Mouse (Mus musculus) E14TG2a.4 (cell line): Measurements from ENCODE around the gene Hinfp.

ENCODE experiments used
- CTCF ChIP-seq: conservative IDR thresholded peaks from 2 replicates; pipeline ENCODE4 v1.5.1; 2014; ENCODE audit warnings: low read length
- NANOG ChIP-seq: IDR thresholded peaks from 2 replicates; pipeline ENCODE4 v1.6.1; 2014; ENCODE audit warnings: borderline replicate concordance, low read length, mixed read lengths
- POU5F1 ChIP-seq: IDR thresholded peaks from 2 replicates; pipeline ENCODE4 v1.6.1; 2014; ENCODE audit warnings: low read length, borderline replicate concordance

DNA sequence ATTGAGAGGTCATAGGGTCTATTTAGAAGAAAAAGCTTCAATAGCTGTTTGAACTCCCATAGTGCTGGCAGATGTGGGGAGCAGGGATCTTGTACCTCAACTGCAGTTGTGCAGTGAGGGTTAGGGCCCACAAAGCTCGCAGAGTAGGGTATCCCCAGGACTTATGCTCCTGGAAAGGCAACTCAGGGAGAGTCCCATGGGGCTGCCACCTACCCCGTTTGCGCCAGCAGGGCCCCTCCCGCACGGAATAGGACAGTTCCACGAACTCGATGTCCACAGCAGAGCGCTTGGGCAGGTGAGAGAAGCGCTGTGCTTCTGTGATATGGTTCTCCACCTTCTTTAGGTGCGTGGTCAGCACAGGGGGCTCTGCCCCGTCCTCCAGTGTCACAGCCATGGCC, 18.5 kb downstream of the Hinfp start:
- no peak for TF ChIP-seq CTCF
- TF ChIP-seq NANOG: no peak
- TF ChIP-seq POU5F1: no peak
